In the genomic region with DNA sequence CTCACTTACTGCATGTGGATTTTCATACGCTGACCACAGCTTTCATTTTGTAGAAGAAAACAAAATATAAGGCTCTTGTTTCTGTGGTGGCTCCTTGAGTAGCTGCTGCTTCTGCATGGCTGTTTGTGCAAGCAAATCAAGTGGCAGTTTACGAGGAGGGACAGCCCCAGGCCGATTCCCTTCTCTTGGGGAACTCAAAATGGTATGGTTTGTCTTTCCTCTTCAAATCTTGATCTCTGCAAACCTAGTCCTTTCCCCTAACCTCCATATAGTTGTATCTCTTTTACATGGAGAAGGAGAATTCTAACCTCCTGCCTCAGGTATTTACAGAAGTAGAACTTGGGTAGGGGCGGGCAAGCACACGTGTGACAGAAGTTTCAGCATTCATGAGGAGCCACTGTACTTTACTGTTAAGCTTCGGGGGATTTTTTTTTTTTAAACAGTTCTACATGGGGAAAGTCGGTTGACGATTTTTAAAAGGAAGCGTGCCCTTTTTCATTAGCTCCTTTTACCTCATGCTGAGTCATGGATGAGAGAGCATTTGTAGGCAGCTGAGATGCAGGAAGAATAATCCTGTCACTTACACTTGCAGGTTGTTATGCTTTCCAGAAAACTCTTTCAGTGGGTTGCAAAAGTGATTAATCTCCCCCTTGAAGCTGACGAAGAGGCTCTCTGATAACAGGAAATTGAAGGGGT, we compare ENCODE assay signal across 18 mouse cellular contexts.
DNase-seq lines count a peak whose midpoint lies in the region; ATAC-seq and TF ChIP-seq lines count a peak whose summit lies in the region.
"Had no signal": no experiment of that assay in that cellular context is flagged by ENCODE, and none has a peak within 500 bp of the region (broad histone marks: within the 10 kb centered on the region; RNA-seq: fewer than 3 reads in every experiment).

No protein-coding gene starts in this region.

- intact Hi-C loops in gastrocnemius, adult 2 months (cut with DNase I), result no loop called here

- no peak for ATAC-seq in kidney, embryonic 14.5 days (ENCODE audit: low FRiP score, low TSS enrichment)
- no peak for ATAC-seq in kidney, embryonic 15.5 days (replicated peaks; ENCODE audit: low FRiP score)
- peak; percentile 48 for ATAC-seq in granulocyte monocyte progenitor cell, adult 5-6 weeks (replicated peaks; ENCODE audit: poor library complexity, severe bottlenecking)
- no peak for ATAC-seq in liver, postnatal 0 days
- ATAC-seq: midbrain, embryonic 15.5 days had no signal

- TF ChIP-seq CTCF in C2C12 (IDR thresholded peaks at IDR 0.05; ENCODE audit: control insufficient read depth, insufficient read depth, insufficient read length), result no peak
- no peak for TF ChIP-seq CTCF in liver, postnatal 0 days (IDR thresholded peaks at IDR 0.05; ENCODE audit: low read depth)
- TF ChIP-seq CTCF in gastrocnemius, adult 2 months (IDR thresholded peaks at IDR 0.05), result no peak

- no peak overlapping the region for H3ac ChIP-seq in C2C12 (ENCODE audit: control insufficient read depth, insufficient read length, low read depth)

- H3K4me2 ChIP-seq in kidney, embryonic 14.5 days (replicated peaks; ENCODE audit: low read depth, low read length), result 0 out of 2 replicates have a peak overlapping the region, but pooled peaks have one; percentile 5
- H3K4me2 ChIP-seq in kidney, embryonic 15.5 days, result no peak overlapping the region
- no peak overlapping the region for H3K4me2 ChIP-seq in liver, postnatal 0 days (ENCODE audit: low read depth, low read length)
- H3K4me2 ChIP-seq: hindbrain, embryonic 15.5 days; liver, embryonic 15.5 days; midbrain, embryonic 15.5 days; neural tube, embryonic 13.5 days had no signal

- no peak overlapping the region for H3K9ac ChIP-seq in kidney, embryonic 14.5 days (ENCODE audit: low read depth, low read length)
- no peak overlapping the region for H3K9ac ChIP-seq in kidney, embryonic 15.5 days
- no peak overlapping the region for H3K9ac ChIP-seq in liver, postnatal 0 days (replicated peaks)
- H3K9ac ChIP-seq: hindbrain, embryonic 15.5 days; liver, embryonic 15.5 days; midbrain, embryonic 15.5 days; neural tube, embryonic 13.5 days had no signal

- WGBS in kidney, embryonic 14.5 days, result 32% methylated on average over 10 of the region's 10 CpGs
- WGBS in kidney, embryonic 15.5 days, result 32% methylated on average over 10 of the region's 10 CpGs
- 46% methylated on average over 10 of the region's 10 CpGs for WGBS in liver, postnatal 0 days (ENCODE audit: insufficient replicate concordance)

- peaks cover 13% of the 10 kb centered on the region for H3K79me3 ChIP-seq in C2C12 (ENCODE audit: low read depth)

- no peak for TF ChIP-seq EP300 in liver, postnatal 0 days (IDR thresholded peaks at IDR 0.05; ENCODE audit: low read depth)

- peaks cover 60% of the 10 kb centered on the region for H3K79me2 ChIP-seq in C2C12 (ENCODE audit: control insufficient read depth, insufficient read depth)

- 0 out of 2 replicates have a peak, but pooled peaks cover 6% of the 10 kb centered on the region for H3K4me1 ChIP-seq in kidney, embryonic 14.5 days (ENCODE audit: control insufficient read depth, insufficient read depth, low read length)
- H3K4me1 ChIP-seq in kidney, embryonic 15.5 days, result peaks cover 16% of the 10 kb centered on the region; the same call in 1 of the 2 replicates
- no peaks in the 10 kb centered on the region; the same call in none of the 2 replicates for H3K4me1 ChIP-seq in liver, postnatal 0 days (ENCODE audit: insufficient read depth)
- H3K4me1 ChIP-seq: liver, embryonic 15.5 days had no signal

- peak; percentile 36 for DNase-seq in 416B (ENCODE audit: low read depth)
- DNase-seq in liver, postnatal 0 days, result no peak
- DNase-seq in gastrocnemius, adult 2 months, result no peak
- DNase-seq: adrenal gland, adult 2 months; cerebellum, postnatal 36 days; kidney, postnatal 10 days; lung, postnatal 36 days; right cerebral cortex, postnatal 4 days had no signal

- H3K36me3 ChIP-seq in kidney, embryonic 14.5 days (ENCODE audit: control insufficient read depth, insufficient read depth, low read length), result no peaks in the 10 kb centered on the region
- H3K36me3 ChIP-seq in kidney, embryonic 15.5 days, result no peaks in the 10 kb centered on the region
- peaks cover 11% of the 10 kb centered on the region for H3K36me3 ChIP-seq in C2C12 (ENCODE audit: control insufficient read depth, insufficient read depth)
- H3K36me3 ChIP-seq in liver, postnatal 0 days (replicated peaks; ENCODE audit: insufficient read depth, low read length), result no peaks in the 10 kb centered on the region
- H3K36me3 ChIP-seq: heart, embryonic 10.5 days; hindbrain, embryonic 15.5 days; limb, embryonic 10.5 days; liver, embryonic 15.5 days; midbrain, embryonic 15.5 days; neural tube, embryonic 13.5 days had no signal

- H3K9me3 ChIP-seq in kidney, embryonic 14.5 days (ENCODE audit: control insufficient read depth, low read length), result no peaks in the 10 kb centered on the region
- no peaks in the 10 kb centered on the region for H3K9me3 ChIP-seq in kidney, embryonic 15.5 days (replicated peaks)
- H3K9me3 ChIP-seq in liver, postnatal 0 days (ENCODE audit: low read length), result no peaks in the 10 kb centered on the region
- H3K9me3 ChIP-seq: heart, embryonic 10.5 days; hindbrain, embryonic 15.5 days; limb, embryonic 10.5 days; liver, embryonic 15.5 days; midbrain, embryonic 15.5 days; neural tube, embryonic 13.5 days had no signal

- H3K27ac ChIP-seq in kidney, embryonic 14.5 days (ENCODE audit: low read depth, low read length), result no peak overlapping the region
- no peak overlapping the region for H3K27ac ChIP-seq in kidney, embryonic 15.5 days
- no peak overlapping the region for H3K27ac ChIP-seq in liver, postnatal 0 days (ENCODE audit: low read depth)
- no peak overlapping the region for H3K27ac ChIP-seq in gastrocnemius, adult 2 months
- H3K27ac ChIP-seq: hindbrain, embryonic 15.5 days; limb, embryonic 10.5 days; liver, embryonic 15.5 days; midbrain, embryonic 15.5 days; neural tube, embryonic 13.5 days had no signal

- H3K4me3 ChIP-seq in kidney, embryonic 14.5 days (ENCODE audit: low read length), result no peak overlapping the region
- H3K4me3 ChIP-seq in kidney, embryonic 15.5 days (replicated peaks), result no peak overlapping the region
- H3K4me3 ChIP-seq in C2C12 (ENCODE audit: insufficient read depth, poor library complexity, severe bottlenecking), result no peak overlapping the region
- no peak overlapping the region for H3K4me3 ChIP-seq in liver, postnatal 0 days (ENCODE audit: low read depth, low read length)
- no peak overlapping the region for H3K4me3 ChIP-seq in gastrocnemius, adult 2 months
- H3K4me3 ChIP-seq: heart, embryonic 10.5 days; hindbrain, embryonic 15.5 days; limb, embryonic 10.5 days; liver, embryonic 15.5 days; midbrain, embryonic 15.5 days; neural tube, embryonic 13.5 days had no signal

- no peaks in the 10 kb centered on the region for H3K27me3 ChIP-seq in kidney, embryonic 14.5 days (ENCODE audit: control insufficient read depth, insufficient read depth, low read length)
- no peaks in the 10 kb centered on the region for H3K27me3 ChIP-seq in kidney, embryonic 15.5 days
- no peaks in the 10 kb centered on the region for H3K27me3 ChIP-seq in C2C12 (ENCODE audit: control insufficient read depth, insufficient read depth, insufficient read length)
- no peaks in the 10 kb centered on the region for H3K27me3 ChIP-seq in liver, postnatal 0 days (ENCODE audit: insufficient read depth, low read length)
- H3K27me3 ChIP-seq: hindbrain, embryonic 15.5 days; liver, embryonic 15.5 days; midbrain, embryonic 15.5 days; neural tube, embryonic 13.5 days had no signal

TF ChIP-seq in C2C12, 6 proteins besides CTCF, POLR2A, EP300 and RAD21:
- TF ChIP-seq MYOG (IDR thresholded peaks at IDR 0.05; ENCODE audit: control insufficient read depth, extremely low read depth, insufficient read length) (no peak), CEBPB (IDR thresholded peaks at IDR 0.05; ENCODE audit: low read depth) (no peak), FOSL1 (IDR thresholded peaks at IDR 0.05; ENCODE audit: insufficient read depth, low read length, poor library complexity, severe bottlenecking) (no peak), USF1 (IDR thresholded peaks at IDR 0.05; ENCODE audit: low read depth) (no peak), MYOD1 (IDR thresholded peaks at IDR 0.05; ENCODE audit: control insufficient read depth, insufficient read length, low read depth) (peak; percentile 27), MAX (IDR thresholded peaks at IDR 0.05) (peak; percentile 54)
